Mouse (Mus musculus) cerebellum, adult 9-10 months (tissue): ENCODE measurements around the gene Rnf121.
A peak's percentile ranks its signal among the peaks of the same experiment; 100 is the strongest.

Source experiments
- DNase-seq: peaks from one replicate; pipeline ENCODE4 v3.0.0; 2022

Rnf121 gene

GRCm38 (mm10) chr7:102065046-102065891 lies at the start of gene Rnf121, which contains the start of the genes Xndc1 and Xntrpc:
Gene Rnf121 (minus strand): TSS chr7:102065469.
Gene Xndc1 (plus strand): TSS chr7:102065511.
Gene Xntrpc (plus strand): TSS chr7:102065713.
- DNase-seq, result peak; percentile 91

DNA sequence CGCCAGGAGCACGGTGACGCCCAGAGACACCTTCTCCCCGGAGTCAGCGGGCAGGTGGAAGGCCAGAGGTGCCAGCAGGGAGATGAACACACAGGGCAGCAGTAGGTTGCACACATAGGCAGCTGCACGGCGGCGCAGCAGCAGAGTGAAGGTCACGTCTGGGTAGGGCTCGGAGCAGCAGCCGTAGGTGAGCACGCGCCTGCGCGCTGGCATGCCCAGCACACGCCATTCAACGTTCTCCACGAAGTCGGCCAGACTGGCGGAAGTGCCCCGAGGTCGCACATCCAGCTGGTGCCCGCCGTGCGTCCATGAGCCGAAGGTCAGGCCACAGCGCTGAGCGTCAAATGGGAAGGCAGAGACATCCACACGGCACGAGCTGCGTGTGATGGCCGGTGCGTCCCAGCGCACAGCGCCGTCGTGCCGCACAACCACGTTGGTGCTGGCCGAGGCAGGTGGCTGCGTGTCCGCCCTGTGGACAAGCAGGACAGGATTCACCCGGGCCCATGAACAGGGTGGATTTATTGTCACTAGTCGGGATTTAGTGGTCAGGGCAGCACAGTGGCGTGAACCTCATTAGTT lies 48.0 kb upstream of the Rnf121 start:
- DNase-seq, result no peak

- no peak for DNase-seq
Observed at GRCm38 (mm10) chr7:102109746-102110145, 44.5 kb upstream of the Rnf121 start.

GRCm38 (mm10) chr7:102109171-102109570 lies 43.9 kb upstream of the Rnf121 start, which contains the start of gene Art5:
Gene Art5 (minus strand): TSS chr7:102109489.
- DNase-seq, result no peak

- DNase-seq, result no peak
Observed at GRCm38 (mm10) chr7:102108206-102108605, 42.9 kb upstream of the Rnf121 start.

DNA sequence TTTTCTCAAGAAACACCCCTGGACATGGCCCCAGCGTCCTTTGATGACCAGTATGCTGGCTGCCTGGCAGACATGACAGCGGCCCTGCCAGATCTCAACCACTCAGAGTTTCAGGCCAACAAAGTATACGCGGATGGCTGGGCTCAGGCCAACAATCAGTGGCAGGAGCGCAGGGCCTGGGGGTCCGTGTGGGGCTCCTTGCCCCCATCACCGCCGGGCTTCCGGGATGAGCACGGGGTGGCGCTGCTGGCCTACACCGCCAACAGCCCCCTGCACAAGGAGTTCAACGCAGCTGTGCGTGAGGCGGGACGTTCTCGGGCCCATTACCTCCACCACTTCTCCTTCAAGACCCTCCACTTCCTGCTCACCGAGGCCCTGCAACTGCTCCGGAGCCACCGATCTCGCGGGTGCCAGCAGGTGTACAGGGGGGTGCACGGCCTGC lies 41.5 kb upstream of the Rnf121 start:
- DNase-seq, result no peak

GRCm38 (mm10) chr7:102104126-102104525 lies 38.9 kb upstream of the Rnf121 start:
- DNase-seq, result peak; percentile 60

- no peak for DNase-seq
Observed at GRCm38 (mm10) chr7:102103555-102103954, 38.3 kb upstream of the Rnf121 start.

DNA sequence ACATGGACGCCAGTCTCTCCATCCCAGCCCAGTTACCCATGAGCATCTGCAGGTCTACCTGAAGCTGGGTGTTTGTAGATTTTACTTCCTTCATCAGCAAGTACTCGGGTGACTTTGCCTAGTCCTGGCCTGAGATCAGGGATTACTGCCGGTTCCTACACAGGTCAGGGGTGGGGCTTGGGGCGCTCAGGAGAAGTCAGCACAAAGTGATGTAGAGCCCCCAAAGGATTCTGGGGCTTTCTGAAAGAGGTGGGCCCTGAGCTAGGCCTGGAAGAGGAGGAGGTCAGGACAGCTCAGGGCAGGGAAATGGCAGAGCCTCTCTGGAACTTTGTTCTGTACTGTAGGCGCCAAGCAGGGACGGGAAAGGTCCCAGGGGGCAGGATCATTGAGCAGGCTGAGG lies 37.4 kb upstream of the Rnf121 start:
- no peak for DNase-seq

DNA sequence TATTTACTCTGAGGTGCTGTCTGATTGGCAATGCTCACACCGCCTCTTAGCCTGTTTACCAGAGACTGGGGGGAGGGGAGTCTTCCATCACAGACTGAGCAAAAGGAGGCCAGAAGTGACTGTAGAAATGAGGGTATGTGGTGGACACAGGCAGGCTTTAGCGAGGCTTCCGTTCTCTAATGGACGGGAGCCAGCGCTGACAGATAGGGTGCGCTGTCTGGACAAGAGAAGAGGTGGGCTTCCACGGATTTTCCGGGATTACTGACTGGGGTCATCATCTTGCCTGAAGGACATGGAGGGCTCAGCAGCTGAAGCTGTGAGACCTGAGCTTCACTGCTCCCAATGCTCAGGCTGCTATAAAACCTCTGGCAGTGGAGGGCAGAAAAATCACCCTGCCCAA lies 37.0 kb upstream of the Rnf121 start:
- DNase-seq, result no peak

GRCm38 (mm10) chr7:102101487-102101886 lies 36.2 kb upstream of the Rnf121 start, which contains the start of gene Art1:
Gene Art1 (plus strand): TSS chr7:102101743.
- no peak for DNase-seq

- no peak for DNase-seq
Observed at GRCm38 (mm10) chr7:102100868-102101267, 35.6 kb upstream of the Rnf121 start.

DNA sequence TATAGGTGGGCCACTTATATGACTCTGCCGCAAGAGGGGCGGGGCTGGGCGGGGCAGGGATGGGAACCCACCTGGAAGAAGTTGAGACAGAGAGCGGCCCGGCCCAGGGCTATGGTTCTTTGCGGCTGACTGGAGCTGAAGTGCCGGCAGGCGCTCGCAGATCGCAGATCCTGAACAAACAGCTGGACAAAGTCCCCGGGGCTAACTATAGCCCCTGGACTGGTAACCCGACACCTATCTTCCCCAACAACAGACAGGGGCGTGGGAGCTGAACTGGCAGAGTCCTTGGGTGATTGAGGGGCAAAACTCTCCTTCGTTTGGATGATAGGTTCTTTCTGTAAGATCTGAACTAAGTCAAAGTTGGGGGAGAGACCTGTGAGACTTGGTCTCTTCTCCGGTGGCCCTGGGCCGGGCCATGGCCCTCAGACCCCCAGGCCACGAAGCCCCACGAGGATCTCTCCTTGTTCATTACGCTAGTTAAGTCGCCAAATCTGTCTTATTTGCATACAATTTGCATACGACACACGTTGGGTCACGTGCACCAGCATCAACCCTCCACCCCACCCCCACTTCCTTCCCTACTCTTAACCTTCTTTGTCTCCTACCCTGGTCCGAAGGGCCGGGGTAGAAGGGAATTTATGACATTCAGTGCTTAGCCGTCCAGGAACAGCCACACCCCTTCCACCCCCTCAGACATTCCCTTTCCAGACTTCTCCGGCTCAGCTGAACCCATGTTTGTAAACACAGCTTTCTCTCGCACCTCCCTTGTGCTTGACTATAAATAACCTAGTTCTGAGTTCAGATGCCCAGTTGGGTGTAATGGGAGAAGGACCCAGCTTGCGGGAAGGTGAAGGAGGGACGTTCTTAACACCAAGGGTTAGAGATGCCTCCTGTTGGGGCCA lies 34.7 kb upstream of the Rnf121 start:
- DNase-seq, result no peak

- peak; percentile 50 for DNase-seq
Observed at GRCm38 (mm10) chr7:102087336-102087735, 22.1 kb upstream of the Rnf121 start.

- DNase-seq, result no peak
Observed at GRCm38 (mm10) chr7:102084041-102084696, 18.9 kb upstream of the Rnf121 start.

DNA sequence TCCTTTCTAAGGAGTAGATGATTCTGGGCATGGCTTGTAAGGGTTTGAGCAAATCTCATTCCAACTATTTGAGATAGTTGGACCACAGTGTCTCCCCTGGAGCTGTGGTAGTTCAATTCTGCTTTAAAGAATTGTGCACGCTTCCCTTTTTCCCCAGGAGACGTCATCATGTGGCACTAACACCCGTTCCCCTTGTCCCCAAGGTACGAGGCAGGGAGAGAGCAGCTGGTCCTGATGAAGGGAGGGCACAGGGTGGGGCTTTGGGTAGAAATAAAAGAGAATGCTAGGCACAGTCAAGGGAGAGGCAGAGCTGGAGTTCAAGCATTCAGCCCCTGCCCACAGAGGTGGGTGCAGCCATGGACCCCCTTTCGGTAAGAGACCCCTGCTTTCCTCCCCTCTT lies 17.5 kb upstream of the Rnf121 start, which contains the start of gene Trpc2:
Gene Trpc2, plus strand, starts transcription at position 301 of the 400 bp plus-strand sequence.
- DNase-seq, result no peak

DNA sequence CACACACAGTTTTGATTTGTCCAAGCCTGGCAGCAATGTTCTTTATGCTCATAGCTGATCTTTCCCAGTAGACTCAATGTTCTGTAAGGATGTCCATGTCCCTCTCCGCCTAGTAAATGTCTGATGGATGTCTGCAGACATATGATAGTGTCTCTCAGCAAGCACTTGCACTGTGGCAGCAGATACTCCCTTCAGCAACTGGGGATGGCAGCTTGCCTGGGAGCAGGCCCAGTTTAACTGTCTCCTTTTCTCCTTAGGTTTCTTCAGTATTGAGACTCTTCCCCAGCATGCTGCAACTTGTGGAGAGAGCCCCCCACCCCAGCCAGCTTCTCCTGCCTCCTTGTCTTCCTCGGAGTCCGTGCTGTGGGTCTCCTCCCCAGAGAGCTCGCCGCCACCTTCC lies 16.5 kb upstream of the Rnf121 start:
- no peak for DNase-seq

- DNase-seq, result no peak
Observed at GRCm38 (mm10) chr7:102080311-102080710, 15.0 kb upstream of the Rnf121 start.

DNA sequence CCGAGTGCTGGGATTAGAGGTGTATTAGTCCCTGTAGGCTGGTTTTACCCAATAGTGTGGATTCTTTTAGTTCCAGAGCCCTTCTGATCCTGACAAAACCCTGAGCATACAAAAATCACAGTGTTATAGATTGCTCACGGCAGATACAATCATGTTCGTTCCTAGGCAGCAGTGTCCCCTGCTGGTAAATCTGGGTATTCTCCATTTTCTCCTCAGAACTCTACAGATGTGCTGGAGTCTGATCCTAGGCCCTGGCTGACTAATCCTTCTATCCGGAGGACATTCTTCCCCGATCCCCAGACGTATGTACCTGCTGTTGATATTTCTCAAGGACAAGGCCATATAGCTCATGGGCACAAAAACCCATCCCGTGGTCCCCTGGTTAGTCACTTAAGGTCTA lies 13.2 kb upstream of the Rnf121 start:
- peak; percentile 52 for DNase-seq

DNA sequence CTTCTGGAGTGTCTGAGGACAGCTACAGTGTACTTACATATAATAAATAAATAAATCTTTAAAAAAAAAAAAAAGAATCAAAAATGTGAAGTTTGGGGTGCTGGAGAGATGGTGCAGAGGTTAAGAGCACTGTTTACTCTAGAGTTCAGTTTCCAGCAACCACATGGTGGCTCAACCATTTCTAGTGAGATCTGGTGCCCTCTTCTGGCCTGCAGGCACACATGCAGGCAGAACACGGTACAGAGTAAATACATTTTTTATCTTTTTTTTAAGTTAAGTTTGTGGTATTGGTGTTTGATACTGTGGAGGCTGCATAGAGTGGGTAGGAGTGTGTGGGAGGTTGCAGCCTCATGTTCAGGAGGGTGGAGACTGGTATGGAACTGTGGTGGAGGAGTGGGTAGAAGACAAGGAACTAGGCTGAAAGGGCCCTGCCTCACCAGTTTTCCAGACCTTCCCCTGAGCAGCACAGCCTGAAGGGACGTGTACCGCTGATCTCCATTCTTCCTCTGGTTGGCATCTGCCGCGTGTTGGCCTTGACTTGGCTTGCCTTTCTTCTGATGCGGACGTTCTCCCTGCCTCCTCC lies 11.5 kb upstream of the Rnf121 start:
- DNase-seq, result no peak

DNA sequence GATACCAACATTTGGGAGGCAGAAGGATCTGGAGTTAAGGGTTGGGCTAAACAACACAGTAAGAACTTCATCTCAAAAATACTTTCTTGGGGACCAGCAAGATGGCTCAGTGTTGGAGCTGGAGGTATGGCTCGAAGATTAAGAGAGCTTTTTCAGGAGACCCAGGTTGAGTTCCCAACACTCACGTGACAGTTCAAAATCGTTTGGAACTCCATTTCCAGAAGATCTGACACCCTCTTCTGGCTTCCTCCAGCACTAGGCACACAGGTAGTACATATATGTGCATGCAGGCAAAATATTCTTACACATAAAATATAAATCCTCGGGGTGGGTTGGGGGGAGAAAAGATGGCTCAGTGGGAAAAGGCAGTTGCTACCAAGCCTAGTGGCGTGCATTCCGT lies 1.1 kb upstream of the Rnf121 start:
- DNase-seq, result no peak

GRCm38 (mm10) chr7:102064655-102065045 lies 619 bp downstream of the Rnf121 start:
- DNase-seq, result no peak
